ENCODE assay signal across 8 mouse cellular contexts in the genomic region with DNA sequence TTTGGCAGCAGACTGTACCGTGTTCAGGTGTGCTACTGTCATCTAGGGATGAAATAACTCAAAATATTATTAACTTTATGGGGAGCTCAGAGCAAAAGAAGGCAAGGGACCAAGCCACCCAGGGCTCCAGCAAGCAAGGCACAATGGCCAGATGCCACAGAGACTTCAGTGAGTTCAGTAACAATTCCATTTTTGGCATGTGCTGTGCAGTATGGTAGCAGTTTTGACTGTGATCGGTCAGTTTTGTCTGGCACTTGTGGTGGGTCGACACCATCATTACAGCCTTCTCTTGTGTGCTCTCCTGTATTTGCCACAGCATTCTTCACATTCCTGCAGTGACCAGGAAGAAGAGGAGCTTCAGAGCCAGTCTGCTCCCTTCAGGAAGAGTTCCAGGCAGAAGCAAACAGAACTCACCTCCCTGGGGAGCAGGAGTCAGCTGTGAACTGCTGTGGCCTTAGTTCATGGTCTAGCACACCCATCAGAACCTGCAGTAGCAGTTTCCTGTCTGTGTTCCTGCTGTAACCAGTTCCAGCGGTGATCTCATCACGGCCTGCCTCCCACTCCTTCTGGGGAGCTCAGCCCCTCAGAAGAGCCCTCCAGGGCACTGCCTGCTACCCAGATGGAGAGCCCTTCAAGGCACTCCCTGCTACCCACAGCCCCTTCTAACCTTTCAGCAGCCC. TPM values are rescaled to one million over a fixed set of nuclear protein-coding genes. Genes with fewer than 3 reads are reported as not detected.
DNase-seq lines count a peak whose midpoint lies in the region; ATAC-seq and TF ChIP-seq lines count a peak whose summit lies in the region.

No protein-coding gene starts in this region.

- no peak overlapping the region for H3K9ac ChIP-seq in limb, embryonic 14.5 days (ENCODE audit: low read depth, low read length, severe bottlenecking)
- H3K9ac ChIP-seq in neural tube, embryonic 15.5 days (replicated peaks), result no peak overlapping the region
- H3K9ac ChIP-seq in hindbrain, postnatal 0 days (replicated peaks; ENCODE audit: low read length), result no peak overlapping the region

- no peaks in the 10 kb centered on the region for H3K4me1 ChIP-seq in limb, embryonic 14.5 days (ENCODE audit: control insufficient read depth, insufficient read depth, low read length)
- H3K4me1 ChIP-seq in neural tube, embryonic 15.5 days, result no peaks in the 10 kb centered on the region
- H3K4me1 ChIP-seq in hindbrain, postnatal 0 days (ENCODE audit: insufficient read depth, low read length), result no peaks in the 10 kb centered on the region

- no peak for ATAC-seq in limb, embryonic 14.5 days (ENCODE audit: low FRiP score, low read depth)
- ATAC-seq in neural tube, embryonic 15.5 days (ENCODE audit: low FRiP score), result no peak
- no peak; the same call in 1 of the 2 replicates for ATAC-seq in hindbrain, postnatal 0 days

- H3K4me3 ChIP-seq in limb, embryonic 14.5 days (replicated peaks; ENCODE audit: low read length), result no peak overlapping the region
- H3K4me3 ChIP-seq in neural tube, embryonic 15.5 days (replicated peaks), result no peak overlapping the region
- H3K4me3 ChIP-seq in hindbrain, postnatal 0 days (ENCODE audit: low read length), result no peak overlapping the region

- H3K36me3 ChIP-seq in limb, embryonic 14.5 days (ENCODE audit: control insufficient read depth, insufficient read depth, low read length), result no peaks in the 10 kb centered on the region
- H3K36me3 ChIP-seq in neural tube, embryonic 15.5 days, result no peaks in the 10 kb centered on the region
- no peaks in the 10 kb centered on the region for H3K36me3 ChIP-seq in hindbrain, postnatal 0 days (ENCODE audit: insufficient read depth, low read length)

- intact Hi-C loops in heart, postnatal 10 days (cut with DNase I), result no loop called here

- peak; percentile 88 for DNase-seq in 3T3-L1 (ENCODE audit: low read depth, low spot score)
- DNase-seq in adrenal gland, postnatal 14 days, result peak; percentile 35
- peak; percentile 78 to 82 for DNase-seq in heart, postnatal 10 days
- peak; percentile 38 for DNase-seq in limb, embryonic 14.5 days (ENCODE audit: low spot score)
- DNase-seq in ovary, postnatal 10 days (ENCODE audit: low spot score), result no peak
- DNase-seq in hindbrain, postnatal 0 days (ENCODE audit: low spot score), result no peak
- no peak for DNase-seq in neural tube, embryonic 10.5 days (ENCODE audit: extremely low spot score, low spot score)

- TF ChIP-seq CTCF in hindbrain, postnatal 0 days (IDR thresholded peaks at IDR 0.05; ENCODE audit: low read depth), result no peak

- no peak overlapping the region for H3K27ac ChIP-seq in limb, embryonic 14.5 days (replicated peaks; ENCODE audit: low read depth, low read length)
- no peak overlapping the region for H3K27ac ChIP-seq in neural tube, embryonic 15.5 days (replicated peaks)
- H3K27ac ChIP-seq in hindbrain, postnatal 0 days, result no peak overlapping the region

- no peak overlapping the region for H3K4me2 ChIP-seq in limb, embryonic 14.5 days (replicated peaks; ENCODE audit: low read depth, low read length, severe bottlenecking)
- no peak overlapping the region for H3K4me2 ChIP-seq in neural tube, embryonic 15.5 days
- H3K4me2 ChIP-seq in hindbrain, postnatal 0 days (ENCODE audit: low read depth, low read length), result no peak overlapping the region

- no peak for TF ChIP-seq POLR2A in limb, embryonic 14.5 days (IDR thresholded peaks at IDR 0.05; ENCODE audit: borderline replicate concordance, extremely low read depth, insufficient read depth, insufficient read length)

- H3K27me3 ChIP-seq in limb, embryonic 14.5 days (ENCODE audit: control insufficient read depth, insufficient read depth, low read length), result no peaks in the 10 kb centered on the region
- no peaks in the 10 kb centered on the region for H3K27me3 ChIP-seq in neural tube, embryonic 15.5 days (replicated peaks)
- H3K27me3 ChIP-seq in hindbrain, postnatal 0 days (ENCODE audit: insufficient read depth, low read length), result no peaks in the 10 kb centered on the region

- no peaks in the 10 kb centered on the region for H3K9me3 ChIP-seq in limb, embryonic 14.5 days (ENCODE audit: control insufficient read depth, low read length)
- H3K9me3 ChIP-seq in neural tube, embryonic 15.5 days (replicated peaks), result no peaks in the 10 kb centered on the region
- no peaks in the 10 kb centered on the region for H3K9me3 ChIP-seq in hindbrain, postnatal 0 days (ENCODE audit: low read length)

- 34% methylated on average over 5 of the region's 5 CpGs for WGBS in limb, embryonic 14.5 days
- 76% methylated on average over 5 of the region's 5 CpGs for WGBS in neural tube, embryonic 15.5 days
- WGBS in hindbrain, postnatal 0 days, result 70% methylated on average over 5 of the region's 5 CpGs

RNA-seq across cellular contexts. Expression of gene Ice1, which starts 16.8 kb away (rescaled TPM):
- 26.1 and 30.6 TPM in 2 replicates for total RNA-seq in adrenal gland, postnatal 14 days (2021)
- 10 to 100 TPM; 32.4 to 36.1 TPM for total RNA-seq in heart, postnatal 10 days (2021)
- 60.9 and 64.4 TPM in 2 replicates for polyA plus RNA-seq in limb, embryonic 14.5 days (2012; rRNA removed)
- polyA plus RNA-seq in limb, embryonic 14.5 days (2014; fragmentation: Nextera tagmentation; extraction: Ambion mirVana), result 39.3 and 40.7 TPM in 2 replicates
- 23.5 and 26.0 TPM in 2 replicates for polyA plus RNA-seq in neural tube, embryonic 15.5 days (2015; fragmentation: Nextera tagmentation; extraction: Ambion mirVana)
- 59.7 and 60.1 TPM in 2 replicates for total RNA-seq in hindbrain, postnatal 0 days (2014; rRNA removed)
- 18.7 and 21.5 TPM in 2 replicates for polyA plus RNA-seq in hindbrain, postnatal 0 days (2015; fragmentation: Nextera tagmentation; extraction: Ambion mirVana)

Comparison
In these comparisons a context has a peak if more than half of its experiments do, and no peak if none do; other contexts are left out.
1. DNase-seq: peak in 3T3-L1 (single experiment), adrenal gland, postnatal 14 days (single experiment), heart, postnatal 10 days (2 of 2) and limb, embryonic 14.5 days (single experiment); none in ovary, postnatal 10 days (single experiment), hindbrain, postnatal 0 days (single experiment) and neural tube, embryonic 10.5 days (single experiment).